Mouse (Mus musculus): ENCODE data around the gene Bmpr1a.

Gene Bmpr1a

DNA sequence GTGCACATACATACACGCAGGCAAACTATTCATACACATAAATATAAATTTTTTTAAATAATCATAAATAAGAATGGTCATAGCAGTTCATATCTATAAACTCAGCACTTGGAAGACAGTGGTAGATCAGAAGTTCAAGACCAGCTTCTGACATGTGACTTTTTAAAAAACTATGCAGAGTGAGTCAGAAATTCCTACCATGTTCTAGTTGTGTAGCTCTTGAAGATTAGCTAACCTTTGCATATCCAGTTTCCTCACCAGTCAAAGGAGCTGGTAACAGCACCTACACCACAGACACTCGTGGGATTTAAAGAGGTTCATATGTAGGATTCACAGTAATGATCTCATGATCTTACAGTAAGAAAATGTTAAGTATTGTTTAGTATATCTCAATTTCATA lies 10.5 kb downstream of the Bmpr1a start:
- peaks cover 8% of the 10 kb centered on the region; the same call in 1 of the 2 replicates for H3K4me1 ChIP-seq (replicated peaks; ENCODE audit: low read depth, low read length)
- H3K36me3 ChIP-seq (ENCODE audit: insufficient read depth, low read length): 0 out of 2 replicates have a peak, but pooled peaks cover 3% of the 10 kb centered on the region
- H3K4me3 ChIP-seq (replicated peaks; ENCODE audit: low read length): no peak overlapping the region
- H3K27me3 ChIP-seq (ENCODE audit: insufficient read depth, low read length): no peaks in the 10 kb centered on the region
- no peak for TF ChIP-seq POU5F1 (IDR thresholded peaks at IDR 0.05; ENCODE audit: borderline replicate concordance, low read length)
- TF ChIP-seq NANOG (IDR thresholded peaks at IDR 0.05; ENCODE audit: borderline replicate concordance, low read length): no peak
- TF ChIP-seq CTCF (conservative IDR thresholded peaks at IDR 0.05; ENCODE audit: low read length): no peak
- no peaks in the 10 kb centered on the region for H3K9me3 ChIP-seq (ENCODE audit: low read length)

- Histone ChIP-seq H3K9me3 (ENCODE audit: low read length) (no peaks in the 10 kb centered on the region), H3K36me3 (ENCODE audit: insufficient read depth, low read length) (0 out of 2 replicates have a peak, but pooled peaks cover 3% of the 10 kb centered on the region), H3K4me3 (replicated peaks; ENCODE audit: low read length) (no peak overlapping the region), H3K4me1 (replicated peaks; ENCODE audit: low read depth, low read length) (peaks cover 9% of the 10 kb centered on the region; the same call in 1 of the 2 replicates), H3K27me3 (ENCODE audit: insufficient read depth, low read length) (no peaks in the 10 kb centered on the region)
- TF ChIP-seq NANOG (IDR thresholded peaks at IDR 0.05; ENCODE audit: borderline replicate concordance, low read length): no peak
Observed at GRCm38 (mm10) chr14:34490965-34491364, 12.2 kb downstream of the Bmpr1a start.

DNA sequence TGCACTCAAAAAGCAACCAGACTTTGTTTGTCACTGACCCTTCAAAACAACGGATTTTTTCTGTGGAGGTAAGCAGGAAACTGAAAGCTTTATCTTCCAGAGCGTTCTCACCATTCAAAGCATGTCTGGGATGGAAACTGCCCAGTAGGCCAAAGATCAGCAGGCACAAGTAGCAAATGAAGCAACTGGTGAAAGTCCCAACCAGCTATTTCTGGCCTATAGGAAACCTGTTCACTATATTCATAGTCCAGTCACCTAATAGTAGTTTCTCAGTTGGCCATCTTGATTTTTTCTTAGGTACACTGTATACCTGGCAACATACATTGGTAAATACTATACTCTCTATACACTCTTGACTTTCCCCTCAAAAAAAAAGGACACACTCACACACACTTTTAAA lies 13.2 kb downstream of the Bmpr1a start:
- H3K27me3 ChIP-seq (ENCODE audit: insufficient read depth, low read length): no peaks in the 10 kb centered on the region
- no peaks in the 10 kb centered on the region for H3K9me3 ChIP-seq (ENCODE audit: low read length)
- H3K4me1 ChIP-seq (replicated peaks; ENCODE audit: low read depth, low read length): peaks cover 10% of the 10 kb centered on the region; the same call in 1 of the 2 replicates
- H3K36me3 ChIP-seq (ENCODE audit: insufficient read depth, low read length): 0 out of 2 replicates have a peak, but pooled peaks cover 3% of the 10 kb centered on the region
- no peak overlapping the region for H3K4me3 ChIP-seq (replicated peaks; ENCODE audit: low read length)
- TF ChIP-seq NANOG (IDR thresholded peaks at IDR 0.05; ENCODE audit: borderline replicate concordance, low read length): no peak

- Histone ChIP-seq H3K4me1 (replicated peaks; ENCODE audit: low read depth, low read length) (peaks cover 2% of the 10 kb centered on the region; the same call in 1 of the 2 replicates), H3K9me3 (ENCODE audit: low read length) (no peaks in the 10 kb centered on the region), H3K4me3 (replicated peaks; ENCODE audit: low read length) (no peak overlapping the region), H3K27me3 (ENCODE audit: insufficient read depth, low read length) (no peaks in the 10 kb centered on the region), H3K36me3 (ENCODE audit: insufficient read depth, low read length) (no peaks in the 10 kb centered on the region)
- TF ChIP-seq NANOG (IDR thresholded peaks at IDR 0.05; ENCODE audit: borderline replicate concordance, low read length) (no peak), CTCF (conservative IDR thresholded peaks at IDR 0.05; ENCODE audit: low read length) (no peak)
Observed at GRCm38 (mm10) chr14:34486169-34486568, 17.0 kb downstream of the Bmpr1a start.

GRCm38 (mm10) chr14:34483469-34484341 lies 19.4 kb downstream of the Bmpr1a start:
- Histone ChIP-seq H3K27me3 (ENCODE audit: insufficient read depth, low read length) (no peaks in the 10 kb centered on the region), H3K4me1 (replicated peaks; ENCODE audit: low read depth, low read length) (0 out of 2 replicates have a peak, but pooled peaks cover 2% of the 10 kb centered on the region), H3K9me3 (ENCODE audit: low read length) (no peaks in the 10 kb centered on the region), H3K4me3 (replicated peaks; ENCODE audit: low read length) (no peak overlapping the region), H3K36me3 (ENCODE audit: insufficient read depth, low read length) (no peaks in the 10 kb centered on the region)
- TF ChIP-seq NANOG (IDR thresholded peaks at IDR 0.05; ENCODE audit: borderline replicate concordance, low read length) (no peak), CTCF (conservative IDR thresholded peaks at IDR 0.05; ENCODE audit: low read length) (no peak), POU5F1 (IDR thresholded peaks at IDR 0.05; ENCODE audit: borderline replicate concordance, low read length) (no peak)

- no peaks in the 10 kb centered on the region for H3K9me3 ChIP-seq (ENCODE audit: low read length)
- TF ChIP-seq POU5F1 (IDR thresholded peaks at IDR 0.05; ENCODE audit: borderline replicate concordance, low read length) (no peak), NANOG (IDR thresholded peaks at IDR 0.05; ENCODE audit: borderline replicate concordance, low read length) (no peak), CTCF (conservative IDR thresholded peaks at IDR 0.05; ENCODE audit: low read length) (no peak)
- peaks cover 18% of the 10 kb centered on the region for H3K4me1 ChIP-seq (replicated peaks; ENCODE audit: low read depth, low read length)
- no peaks in the 10 kb centered on the region for H3K36me3 ChIP-seq (ENCODE audit: insufficient read depth, low read length)
- H3K27me3 ChIP-seq (ENCODE audit: insufficient read depth, low read length): no peaks in the 10 kb centered on the region
- H3K4me3 ChIP-seq (replicated peaks; ENCODE audit: low read length): no peak overlapping the region
Observed at GRCm38 (mm10) chr14:34471591-34471990, 31.6 kb downstream of the Bmpr1a start.

- Histone ChIP-seq H3K4me3 (replicated peaks; ENCODE audit: low read length) (no peak overlapping the region), H3K4me1 (replicated peaks; ENCODE audit: low read depth, low read length) (peaks cover 13% of the 10 kb centered on the region), H3K9me3 (ENCODE audit: low read length) (no peaks in the 10 kb centered on the region), H3K27me3 (ENCODE audit: insufficient read depth, low read length) (no peaks in the 10 kb centered on the region), H3K36me3 (ENCODE audit: insufficient read depth, low read length) (no peaks in the 10 kb centered on the region)
- TF ChIP-seq POU5F1 (IDR thresholded peaks at IDR 0.05; ENCODE audit: borderline replicate concordance, low read length) (no peak), CTCF (conservative IDR thresholded peaks at IDR 0.05; ENCODE audit: low read length) (no peak), NANOG (IDR thresholded peaks at IDR 0.05; ENCODE audit: borderline replicate concordance, low read length) (no peak)
Observed at GRCm38 (mm10) chr14:34466291-34466690, 36.9 kb downstream of the Bmpr1a start.

DNA sequence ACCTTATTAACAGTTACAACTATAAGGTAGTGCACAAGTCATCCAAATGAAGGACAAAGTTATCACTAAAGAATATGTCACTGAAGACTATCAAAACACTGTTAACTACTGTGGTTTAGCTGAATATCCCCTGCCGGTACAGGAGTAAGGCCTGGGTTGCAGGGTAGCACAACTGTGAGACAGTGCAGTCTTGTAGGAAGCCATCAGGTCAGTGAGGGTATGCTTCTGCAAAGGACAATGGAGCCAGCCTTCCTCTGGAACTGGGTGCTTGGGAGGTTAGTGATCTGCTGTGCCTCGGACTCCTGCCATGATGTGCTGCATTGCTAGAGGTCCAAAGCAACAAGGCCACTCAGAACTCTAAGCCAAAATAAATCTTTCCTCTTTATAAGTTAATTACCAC lies 43.8 kb downstream of the Bmpr1a start:
- TF ChIP-seq POU5F1 (IDR thresholded peaks at IDR 0.05; ENCODE audit: borderline replicate concordance, low read length) (no peak), CTCF (conservative IDR thresholded peaks at IDR 0.05; ENCODE audit: low read length) (no peak), NANOG (IDR thresholded peaks at IDR 0.05; ENCODE audit: borderline replicate concordance, low read length) (no peak)
- H3K4me1 ChIP-seq (replicated peaks; ENCODE audit: low read depth, low read length): peaks cover 23% of the 10 kb centered on the region
- no peaks in the 10 kb centered on the region for H3K9me3 ChIP-seq (ENCODE audit: low read length)
- no peak overlapping the region for H3K4me3 ChIP-seq (replicated peaks; ENCODE audit: low read length)
- H3K36me3 ChIP-seq (ENCODE audit: insufficient read depth, low read length): peaks cover 13% of the 10 kb centered on the region
- no peaks in the 10 kb centered on the region for H3K27me3 ChIP-seq (ENCODE audit: insufficient read depth, low read length)

DNA sequence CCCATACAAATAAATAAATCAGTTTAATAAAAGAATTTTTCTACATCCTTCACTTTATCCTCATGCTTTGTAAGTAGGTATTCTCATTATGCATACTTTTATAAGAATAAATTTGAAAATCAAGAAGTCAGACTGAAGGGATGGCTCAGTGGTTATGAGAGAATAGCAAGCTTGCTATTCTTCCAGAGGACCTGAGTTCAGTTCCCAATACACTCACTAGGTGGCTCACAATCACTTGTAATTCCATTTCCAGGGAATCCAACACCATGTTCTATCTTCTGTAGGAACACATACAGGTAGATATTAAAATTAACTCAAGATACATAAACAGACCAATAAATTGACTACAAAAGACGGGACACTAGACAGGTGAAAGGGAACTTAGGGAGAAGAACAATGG lies 44.3 kb downstream of the Bmpr1a start:
- no peaks in the 10 kb centered on the region for H3K9me3 ChIP-seq (ENCODE audit: low read length)
- peaks cover 13% of the 10 kb centered on the region for H3K36me3 ChIP-seq (ENCODE audit: insufficient read depth, low read length)
- no peaks in the 10 kb centered on the region for H3K27me3 ChIP-seq (ENCODE audit: insufficient read depth, low read length)
- TF ChIP-seq NANOG (IDR thresholded peaks at IDR 0.05; ENCODE audit: borderline replicate concordance, low read length): no peak
- no peak for TF ChIP-seq POU5F1 (IDR thresholded peaks at IDR 0.05; ENCODE audit: borderline replicate concordance, low read length)
- TF ChIP-seq CTCF (conservative IDR thresholded peaks at IDR 0.05; ENCODE audit: low read length): peak; percentile 48
- no peak overlapping the region for H3K4me3 ChIP-seq (replicated peaks; ENCODE audit: low read length)
- peaks cover 28% of the 10 kb centered on the region for H3K4me1 ChIP-seq (replicated peaks; ENCODE audit: low read depth, low read length)
